Mouse (Mus musculus): ENCODE data around the gene Ifna11.

- TF ChIP-seq CTCF (IDR thresholded peaks at IDR 0.05; ENCODE audit: borderline replicate concordance, control insufficient read depth, extremely low read depth, insufficient read depth, low read length, poor library complexity) = no peak
- no peak for TF ChIP-seq POLR2A (IDR thresholded peaks at IDR 0.05; ENCODE audit: control insufficient read depth, extremely low read depth, insufficient read depth, low read length, poor library complexity)
Measured at GRCm38 (mm10) chr4:88838828-88839227, 19.1 kb downstream of the Ifna11 start.

All from thymus, adult 2 months (tissue).